Mouse (Mus musculus): Measurements from ENCODE around the gene Ssxb9. TPM values are rescaled to one million over a fixed set of nuclear protein-coding genes. Genes with fewer than 3 reads are reported as not detected.
"Not testable (repeated sequence)": the region's sequence is repeated elsewhere in the genome, so short reads cannot be mapped to it uniquely, and the experiment has no call there.

Gene Ssxb9
- polyA plus RNA-seq (2015; fragmentation: Nextera tagmentation; extraction: Ambion mirVana) = not detected in 2 replicates

GRCm38 (mm10) chrX:8366678-8367077 lies at the start of gene Ssxb9:
TSS of gene Ssxb9 (plus strand) at chrX:8366978.
- not testable (repeated sequence) for H3K4me1 ChIP-seq (replicated peaks); H3K36me3 ChIP-seq (replicated peaks); H3K27me3 ChIP-seq; H3K9ac ChIP-seq; ATAC-seq (ENCODE audit: insufficient read depth); H3K9me3 ChIP-seq (replicated peaks); H3K4me3 ChIP-seq (replicated peaks); H3K27ac ChIP-seq (replicated peaks); H3K4me2 ChIP-seq
- WGBS (ENCODE audit: insufficient replicate concordance) = 6% methylated on average over 1 of the region's 1 CpGs

GRCm38 (mm10) chrX:8327124-8327523 lies 39.7 kb upstream of the Ssxb9 start, which contains the start of gene Ssxb10:
TSS of gene Ssxb10 (plus strand) at chrX:8327424.
- ATAC-seq (ENCODE audit: insufficient read depth) = no peak
- no peak within 1 kb of the TSS for H3K27ac ChIP-seq (replicated peaks)
- no peak within 1 kb of the TSS for H3K4me3 ChIP-seq (replicated peaks)
- H3K27me3 ChIP-seq = no peaks in the 10 kb centered on the region
- H3K36me3 ChIP-seq (replicated peaks) = no peaks in the 10 kb centered on the region
- 36% methylated on average over 2 of the region's 2 CpGs for WGBS (ENCODE audit: insufficient replicate concordance)
- no peaks in the 10 kb centered on the region for H3K4me1 ChIP-seq (replicated peaks)
- no peak within 1 kb of the TSS for H3K9ac ChIP-seq
- no peaks in the 10 kb centered on the region for H3K9me3 ChIP-seq (replicated peaks)
- H3K4me2 ChIP-seq = no peak within 1 kb of the TSS

- WGBS (ENCODE audit: insufficient replicate concordance) = 18% methylated on average over 1 of the region's 1 CpGs
- H3K36me3 ChIP-seq (replicated peaks); H3K4me1 ChIP-seq (replicated peaks); H3K27ac ChIP-seq (replicated peaks); H3K27me3 ChIP-seq; ATAC-seq (ENCODE audit: insufficient read depth); H3K4me2 ChIP-seq; H3K9me3 ChIP-seq (replicated peaks); H3K4me3 ChIP-seq (replicated peaks); H3K9ac ChIP-seq: not testable (repeated sequence)
These were observed 46.2 kb downstream of the Ssxb9 start, which contains the start of gene Ssxb1 for GRCm38 (mm10) chrX:8413005-8413404. TSS of gene Ssxb1 (plus strand) at chrX:8413305.

Other genes with a start within 250 kb of the Ssxb9 start
- gene Wdr13, start 234.1 kb upstream of the Ssxb9 start, polyA plus RNA-seq (2015; fragmentation: Nextera tagmentation; extraction: Ambion mirVana) = 6.0 and 6.2 TPM in 2 replicates
- 228 and 253 TPM in 2 replicates for gene Rbm3, start 221.1 kb upstream of the Ssxb9 start, polyA plus RNA-seq (2015; fragmentation: Nextera tagmentation; extraction: Ambion mirVana)
- 4.9 and 5.5 TPM in 2 replicates for gene Tbc1d25, start 190.8 kb upstream of the Ssxb9 start, polyA plus RNA-seq (2015; fragmentation: Nextera tagmentation; extraction: Ambion mirVana)
- gene Ebp, start 173.5 kb upstream of the Ssxb9 start, polyA plus RNA-seq (2015; fragmentation: Nextera tagmentation; extraction: Ambion mirVana) = 81.1 and 91.0 TPM in 2 replicates
- 0.83 and 1.1 TPM in 2 replicates for gene Porcn, start 160.5 kb upstream of the Ssxb9 start, polyA plus RNA-seq (2015; fragmentation: Nextera tagmentation; extraction: Ambion mirVana)
- gene Ftsj1, start 114.6 kb upstream of the Ssxb9 start, polyA plus RNA-seq (2015; fragmentation: Nextera tagmentation; extraction: Ambion mirVana) = 34.0 and 36.4 TPM in 2 replicates
- gene Slc38a5, start 95.8 kb upstream of the Ssxb9 start, polyA plus RNA-seq (2015; fragmentation: Nextera tagmentation; extraction: Ambion mirVana) = 67.3 and 70.0 TPM in 2 replicates
- gene Ssxb10, start 39.6 kb upstream of the Ssxb9 start, polyA plus RNA-seq (2015; fragmentation: Nextera tagmentation; extraction: Ambion mirVana) = not detected in 2 replicates
- not detected in 2 replicates for gene Ssxb1, start 46.3 kb downstream of the Ssxb9 start, polyA plus RNA-seq (2015; fragmentation: Nextera tagmentation; extraction: Ambion mirVana)
- gene Ssxb2, start 94.7 kb downstream of the Ssxb9 start, polyA plus RNA-seq (2015; fragmentation: Nextera tagmentation; extraction: Ambion mirVana) = not detected in 2 replicates
- not detected in 2 replicates for gene Gm14459, start 158.0 kb downstream of the Ssxb9 start, polyA plus RNA-seq (2015; fragmentation: Nextera tagmentation; extraction: Ambion mirVana)
- gene Ssxb6, start 181.3 kb downstream of the Ssxb9 start, polyA plus RNA-seq (2015; fragmentation: Nextera tagmentation; extraction: Ambion mirVana) = not detected in 2 replicates
- gene Ssxb3, start 224.8 kb downstream of the Ssxb9 start, polyA plus RNA-seq (2015; fragmentation: Nextera tagmentation; extraction: Ambion mirVana) = not detected in 2 replicates